Mouse (Mus musculus): Measurements from ENCODE around the gene Gdf7. TPM values are rescaled to one million over a fixed set of nuclear protein-coding genes. Genes with fewer than 3 reads are reported as not detected.
A peak's percentile ranks its signal among the peaks of the same experiment; 100 is the strongest.

The Gdf7 gene
- polyA plus RNA-seq, 1 experiment from 2014 or later: not detected

GRCm38 (mm10) chr12:8336601-8337285, 35.0 kb upstream of the Gdf7 start:
- no peak for TF ChIP-seq CTCF (IDR thresholded peaks at IDR 0.05; ENCODE audit: low read depth)
- ATAC-seq (ENCODE audit: insufficient read depth) (no peak), DNase-seq (no peak)
- no peak overlapping the region for H3K27ac ChIP-seq (ENCODE audit: low read depth)
- H3K4me1 ChIP-seq (ENCODE audit: insufficient read depth): peaks cover 10% of the 10 kb centered on the region; the same call in 1 of the 2 replicates
- WGBS: 73% methylated on average over 10 of the region's 10 CpGs
- no peaks in the 10 kb centered on the region for H3K9me3 ChIP-seq (ENCODE audit: low read depth, low read length)
- peaks cover 40% of the 10 kb centered on the region for H3K36me3 ChIP-seq (ENCODE audit: insufficient read depth)
- no peak overlapping the region; the same call in 1 of the 2 replicates for H3K9ac ChIP-seq
- no peaks in the 10 kb centered on the region for H3K27me3 ChIP-seq (ENCODE audit: insufficient read depth, low read length)
- H3K4me2 ChIP-seq: no peak overlapping the region
- H3K4me3 ChIP-seq (ENCODE audit: low read depth, low read length): no peak overlapping the region

- Histone ChIP-seq H3K4me3 (ENCODE audit: low read depth, low read length) (no peak overlapping the region), H3K4me2 (no peak overlapping the region), H3K27me3 (ENCODE audit: insufficient read depth, low read length) (no peaks in the 10 kb centered on the region), H3K9me3 (ENCODE audit: low read depth, low read length) (no peaks in the 10 kb centered on the region), H3K9ac (no peak overlapping the region), H3K27ac (ENCODE audit: low read depth) (no peak overlapping the region), H3K4me1 (ENCODE audit: insufficient read depth) (peaks cover 10% of the 10 kb centered on the region; the same call in 1 of the 2 replicates), H3K36me3 (ENCODE audit: insufficient read depth) (peaks cover 34% of the 10 kb centered on the region)
- no peak for TF ChIP-seq CTCF (IDR thresholded peaks at IDR 0.05; ENCODE audit: low read depth)
- DNase-seq: no peak
- ATAC-seq (ENCODE audit: insufficient read depth): no peak
- 87% methylated on average over 2 of the region's 2 CpGs for WGBS
Observed at GRCm38 (mm10) chr12:8335503-8335902, 33.7 kb upstream of the Gdf7 start.

- DNase-seq (no peak), ATAC-seq (ENCODE audit: insufficient read depth) (no peak)
- TF ChIP-seq CTCF (IDR thresholded peaks at IDR 0.05; ENCODE audit: low read depth): no peak
- H3K9ac ChIP-seq: no peak overlapping the region
- H3K27ac ChIP-seq (ENCODE audit: low read depth): no peak overlapping the region
- no peaks in the 10 kb centered on the region for H3K27me3 ChIP-seq (ENCODE audit: insufficient read depth, low read length)
- H3K36me3 ChIP-seq (ENCODE audit: insufficient read depth): peaks cover 30% of the 10 kb centered on the region
- no peak overlapping the region for H3K4me2 ChIP-seq
- 0 out of 2 replicates have a peak, but pooled peaks cover 6% of the 10 kb centered on the region for H3K4me1 ChIP-seq (ENCODE audit: insufficient read depth)
- 78% methylated on average over 4 of the region's 4 CpGs for WGBS
- H3K9me3 ChIP-seq (ENCODE audit: low read depth, low read length): no peaks in the 10 kb centered on the region
- H3K4me3 ChIP-seq (ENCODE audit: low read depth, low read length): no peak overlapping the region
Observed at GRCm38 (mm10) chr12:8334261-8334660, 32.5 kb upstream of the Gdf7 start.

- peaks cover 30% of the 10 kb centered on the region for H3K36me3 ChIP-seq (ENCODE audit: insufficient read depth)
- no peak overlapping the region for H3K4me3 ChIP-seq (ENCODE audit: low read depth, low read length)
- ATAC-seq (ENCODE audit: insufficient read depth): no peak
- no peak overlapping the region for H3K27ac ChIP-seq (ENCODE audit: low read depth)
- no peak for DNase-seq
- TF ChIP-seq CTCF (IDR thresholded peaks at IDR 0.05; ENCODE audit: low read depth): no peak
- no peaks in the 10 kb centered on the region for H3K9me3 ChIP-seq (ENCODE audit: low read depth, low read length)
- no peak overlapping the region for H3K4me2 ChIP-seq
- 62% methylated on average over 8 of the region's 8 CpGs for WGBS
- no peak overlapping the region for H3K9ac ChIP-seq
- no peaks in the 10 kb centered on the region for H3K27me3 ChIP-seq (ENCODE audit: insufficient read depth, low read length)
- H3K4me1 ChIP-seq (ENCODE audit: insufficient read depth): 0 out of 2 replicates have a peak, but pooled peaks cover 3% of the 10 kb centered on the region
Observed at GRCm38 (mm10) chr12:8333617-8334016, 31.9 kb upstream of the Gdf7 start.

- TF ChIP-seq CTCF (IDR thresholded peaks at IDR 0.05; ENCODE audit: low read depth): no peak
- Histone ChIP-seq H3K27me3 (ENCODE audit: insufficient read depth, low read length) (no peaks in the 10 kb centered on the region), H3K27ac (ENCODE audit: low read depth) (no peak overlapping the region), H3K9me3 (ENCODE audit: low read depth, low read length) (no peaks in the 10 kb centered on the region), H3K4me2 (no peak overlapping the region), H3K9ac (no peak overlapping the region), H3K4me3 (ENCODE audit: low read depth, low read length) (no peak overlapping the region), H3K36me3 (ENCODE audit: insufficient read depth) (peaks cover 19% of the 10 kb centered on the region), H3K4me1 (ENCODE audit: insufficient read depth) (peaks cover under 1% of the 10 kb centered on the region; the same call in 1 of the 2 replicates)
- DNase-seq: no peak
- ATAC-seq (ENCODE audit: insufficient read depth): 0 out of 2 replicates have a peak, but pooled peaks have one; percentile 3
- WGBS: 40% methylated on average over 5 of the region's 5 CpGs
Observed at GRCm38 (mm10) chr12:8332174-8332542, 30.4 kb upstream of the Gdf7 start.

- Histone ChIP-seq H3K27ac (ENCODE audit: low read depth) (peak overlapping the region; percentile 25; the same call in 1 of the 2 replicates), H3K9me3 (ENCODE audit: low read depth, low read length) (no peaks in the 10 kb centered on the region), H3K36me3 (ENCODE audit: insufficient read depth) (peaks cover 19% of the 10 kb centered on the region), H3K4me1 (ENCODE audit: insufficient read depth) (peaks cover 3% of the 10 kb centered on the region; the same call in 1 of the 2 replicates), H3K4me2 (no peak overlapping the region), H3K27me3 (ENCODE audit: insufficient read depth, low read length) (no peaks in the 10 kb centered on the region), H3K4me3 (ENCODE audit: low read depth, low read length) (no peak overlapping the region), H3K9ac (no peak overlapping the region)
- peak; percentile 78 for ATAC-seq (ENCODE audit: insufficient read depth)
- peak; percentile 81 for DNase-seq
- no peak for TF ChIP-seq CTCF (IDR thresholded peaks at IDR 0.05; ENCODE audit: low read depth)
- 34% methylated on average over 14 of the region's 14 CpGs for WGBS
Observed at GRCm38 (mm10) chr12:8331489-8332173, 29.9 kb upstream of the Gdf7 start.

- Histone ChIP-seq H3K27ac (ENCODE audit: low read depth) (no peak overlapping the region), H3K9me3 (ENCODE audit: low read depth, low read length) (no peaks in the 10 kb centered on the region), H3K27me3 (ENCODE audit: insufficient read depth, low read length) (no peaks in the 10 kb centered on the region), H3K4me3 (ENCODE audit: low read depth, low read length) (no peak overlapping the region), H3K9ac (no peak overlapping the region), H3K36me3 (ENCODE audit: insufficient read depth) (peaks cover 21% of the 10 kb centered on the region), H3K4me1 (ENCODE audit: insufficient read depth) (peaks cover 3% of the 10 kb centered on the region; the same call in 1 of the 2 replicates), H3K4me2 (no peak overlapping the region)
- 94% methylated on average over 7 of the region's 7 CpGs for WGBS
- no peak for DNase-seq
- TF ChIP-seq CTCF (IDR thresholded peaks at IDR 0.05; ENCODE audit: low read depth): peak; percentile 21; the same call in 1 of the 2 replicates
- ATAC-seq (ENCODE audit: insufficient read depth): no peak
Observed at GRCm38 (mm10) chr12:8329236-8329635, 27.5 kb upstream of the Gdf7 start.
